Mouse (Mus musculus) thymus, adult 2 months (tissue): ENCODE data around the gene Gfy.

ENCODE experiments used
- CTCF ChIP-seq: fragments of 200-500 bp; IDR thresholded peaks from 2 replicates; pipeline ENCODE4 v1.5.1; 2012; ENCODE audit warnings: mild to moderate bottlenecking, control low read depth, low read length, moderate library complexity, borderline replicate concordance; ENCODE audit not compliant: control insufficient read depth, poor library complexity, insufficient read depth; ENCODE audit errors: extremely low read depth
- POLR2A ChIP-seq: fragments of 200-500 bp; IDR thresholded peaks from 2 replicates; pipeline ENCODE4 v1.6.1; 2012; ENCODE audit warnings: mild to moderate bottlenecking, low read length, control low read depth, moderate library complexity; ENCODE audit not compliant: control insufficient read depth, poor library complexity, insufficient read depth; ENCODE audit errors: extremely low read depth

GRCm38 (mm10) chr7:45150321-45150720 is 29.0 kb downstream of the Gfy start:
- TF ChIP-seq POLR2A (no peak), CTCF (no peak)
